Mouse (Mus musculus): Measurements from ENCODE around the gene Adap2.
"Not testable (repeated sequence)": the region's sequence is repeated elsewhere in the genome, so short reads cannot be mapped to it uniquely, and the experiment has no call there.

DNA sequence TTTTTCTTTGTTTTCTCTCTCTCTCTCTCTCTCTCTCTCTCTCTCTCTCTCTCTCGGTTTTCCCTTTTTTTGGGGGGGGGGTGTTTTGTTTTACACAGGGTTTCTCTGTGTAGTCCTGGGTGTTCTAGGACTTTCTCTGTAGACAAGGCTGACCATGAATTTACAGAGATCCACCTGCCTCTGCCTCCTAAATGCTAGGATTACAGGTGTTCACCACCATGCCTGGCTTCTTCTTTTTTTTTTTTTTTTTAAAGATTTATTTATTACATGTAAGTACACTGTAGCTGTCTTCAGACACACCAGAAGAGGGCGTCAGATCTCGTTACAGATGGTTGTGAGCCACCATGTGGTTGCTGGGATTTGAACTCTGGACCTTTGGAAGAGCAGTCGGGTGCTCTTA lies 4.9 kb upstream of the Adap2 start:
- not testable (repeated sequence) for TF ChIP-seq POLR2A (IDR thresholded peaks at IDR 0.05; ENCODE audit: insufficient read length, low read depth); POLR2AphosphoS2 (IDR thresholded peaks at IDR 0.05; ENCODE audit: insufficient read length, low read depth); REST (IDR thresholded peaks at IDR 0.05; ENCODE audit: insufficient read depth, insufficient read length); MAX (IDR thresholded peaks at IDR 0.05; ENCODE audit: low read depth); USF1 (IDR thresholded peaks at IDR 0.05; ENCODE audit: low read depth); E2F4 (IDR thresholded peaks at IDR 0.05; ENCODE audit: insufficient read depth); CEBPB (IDR thresholded peaks at IDR 0.05; ENCODE audit: insufficient read depth, poor library complexity, severe bottlenecking); TCF12 (IDR thresholded peaks at IDR 0.05; ENCODE audit: insufficient read depth, poor library complexity, severe bottlenecking); MYOG (IDR thresholded peaks at IDR 0.05; ENCODE audit: control insufficient read depth in 1 of 3, insufficient read depth in 1 of 3, insufficient read length in 2 of 3, low read depth in 2 of 3); MYOD1 (IDR thresholded peaks at IDR 0.05; ENCODE audit: control insufficient read depth in 1 of 3, insufficient read length in 2 of 3, low read depth in 2 of 3)
